Mouse (Mus musculus) MEL (cell line): ENCODE measurements around the gene Grip1. TPM values are rescaled to one million over a fixed set of nuclear protein-coding genes. Genes with fewer than 3 reads are reported as not detected.

Source experiments
- DNase-seq: peaks from one replicate; pipeline ENCODE4 v3.0.0; 2011; ENCODE audit warnings: low read depth, low spot score
- H3K27ac ChIP-seq: 2 replicates; pipeline ENCODE4 v1.5.1; 2012; ENCODE audit warnings: low read depth, mild to moderate bottlenecking, control low read depth, low read length, moderate library complexity; ENCODE audit not compliant: control insufficient read depth
- H3K27me3 ChIP-seq, 2 experiments: fragments of 150-350 bp in 1 of 2; sonication (generic) in 1 of 2; 2 replicates each; pipeline ENCODE4 v1.6.1; 2012; ENCODE audit warnings: low read length in 2 of 2, mild to moderate bottlenecking in 2 of 2, improper control_type of control experiment in 1 of 2, moderate library complexity in 1 of 2; ENCODE audit not compliant: insufficient read depth in 2 of 2, control insufficient read depth in 1 of 2
- H3K36me3 ChIP-seq, 2 experiments: 2 replicates each; pipeline ENCODE4 v1.6.1; 2012 to 2014; ENCODE audit warnings: low read length in 2 of 2, improper control_type of control experiment in 1 of 2, inconsistent platforms in 1 of 2, mild to moderate bottlenecking in 1 of 2; ENCODE audit not compliant: insufficient read depth in 2 of 2, control insufficient read depth in 1 of 2
- H3K4me1 ChIP-seq, 2 experiments: fragments of 150-350 bp in 1 of 2; sonication (generic) in 1 of 2; 2 replicates each; pipeline ENCODE4 v1.6.1; 2012; ENCODE audit warnings: low read length in 2 of 2, improper control_type of control experiment in 1 of 2, mild to moderate bottlenecking in 1 of 2; ENCODE audit not compliant: insufficient read depth in 2 of 2, control insufficient read depth in 1 of 2
- H3K4me3 ChIP-seq, 2 experiments: fragments of 150-350 bp in 1 of 2; sonication (generic) in 1 of 2; 2 replicates each; pipeline ENCODE4 v1.5.1; 2012; ENCODE audit warnings: low read depth in 2 of 2, low read length in 2 of 2, mild to moderate bottlenecking in 2 of 2, moderate library complexity in 2 of 2, control low read depth in 1 of 2, improper control_type of control experiment in 1 of 2; ENCODE audit not compliant: control insufficient read depth in 1 of 2, insufficient read depth in 1 of 2
- H3K79me2 ChIP-seq: 2 replicates; pipeline ENCODE4 v1.6.1; 2012; ENCODE audit warnings: mild to moderate bottlenecking, low read length, moderate library complexity; ENCODE audit not compliant: control insufficient read depth, poor library complexity, insufficient read depth
- H3K9ac ChIP-seq: 2 replicates; pipeline ENCODE4 v1.6.1; 2012; ENCODE audit warnings: low read depth, mild to moderate bottlenecking, control low read depth, low read length, moderate library complexity; ENCODE audit not compliant: control insufficient read depth, poor library complexity, severe bottlenecking
- H3K9me3 ChIP-seq: fragments of 150-350 bp; sonication (generic); replicated peaks from 2 replicates; pipeline ENCODE4 v1.6.1; 2012; ENCODE audit warnings: mild to moderate bottlenecking, low read length, improper control_type of control experiment, moderate library complexity; ENCODE audit not compliant: insufficient read depth
- BHLHE40 ChIP-seq: IDR thresholded peaks from 2 replicates; pipeline ENCODE4 v1.6.1; 2012; ENCODE audit warnings: low read depth, mild to moderate bottlenecking, inconsistent platforms, low read length, improper control_type of control experiment, borderline replicate concordance
- CHD2 ChIP-seq: IDR thresholded peaks from 2 replicates; pipeline ENCODE4 v1.6.1; 2011; ENCODE audit warnings: low read length, improper control_type of control experiment
- CTCF ChIP-seq, 3 experiments: IDR thresholded peaks in 2 of 3; conservative IDR thresholded peaks in 1 of 3; 2 replicates each; pipeline ENCODE4 v1.5.1; 2011 to 2012; ENCODE audit warnings: low read length in 3 of 3, low read depth in 2 of 3, mild to moderate bottlenecking in 2 of 3, improper control_type of control experiment in 1 of 3, inconsistent platforms in 1 of 3, mixed read lengths in 1 of 3, moderate library complexity in 1 of 3; ENCODE audit not compliant: control insufficient read depth in 1 of 3, insufficient read depth in 1 of 3, poor library complexity in 1 of 3, severe bottlenecking in 1 of 3
- EP300 ChIP-seq, 2 experiments: IDR thresholded peaks; 2 replicates each; pipeline ENCODE4 v1.6.1; 2011; ENCODE audit warnings: improper control_type of control experiment in 2 of 2, low read length in 2 of 2, low read depth in 1 of 2, mild to moderate bottlenecking in 1 of 2
- ETS1 ChIP-seq: IDR thresholded peaks from 2 replicates; pipeline ENCODE4 v1.6.1; 2012; ENCODE audit warnings: low read depth, mild to moderate bottlenecking, inconsistent platforms, low read length, improper control_type of control experiment, moderate library complexity
- GABPA ChIP-seq: IDR thresholded peaks from 2 replicates; pipeline ENCODE4 v1.6.1; 2012; ENCODE audit warnings: low read depth, mild to moderate bottlenecking, inconsistent platforms, low read length, improper control_type of control experiment, moderate library complexity
- GATA1 ChIP-seq: IDR thresholded peaks from 2 replicates; pipeline ENCODE4 v1.6.1; 2011; ENCODE audit warnings: low read depth, low read length, improper control_type of control experiment
- HCFC1 ChIP-seq: IDR thresholded peaks from 2 replicates; pipeline ENCODE4 v1.6.1; 2012; ENCODE audit warnings: low read depth, mild to moderate bottlenecking, inconsistent platforms, low read length, improper control_type of control experiment, moderate library complexity
- KAT2A ChIP-seq: conservative IDR thresholded peaks from 2 replicates; pipeline ENCODE4 v1.6.1; 2012; ENCODE audit warnings: low read depth, low read length, improper control_type of control experiment, inconsistent platforms
- MAFK ChIP-seq: IDR thresholded peaks from 2 replicates; pipeline ENCODE4 v1.6.1; 2011; ENCODE audit warnings: low read depth, mild to moderate bottlenecking, low read length, improper control_type of control experiment, borderline replicate concordance
- MAZ ChIP-seq: IDR thresholded peaks from 2 replicates; pipeline ENCODE4 v1.6.1; 2012; ENCODE audit warnings: low read depth, mild to moderate bottlenecking, inconsistent platforms, low read length, improper control_type of control experiment
- MEF2A ChIP-seq: IDR thresholded peaks from 2 replicates; pipeline ENCODE4 v1.6.1; 2014; ENCODE audit warnings: low read depth, mild to moderate bottlenecking, inconsistent platforms, low read length, improper control_type of control experiment; ENCODE audit not compliant: poor library complexity, insufficient replicate concordance, severe bottlenecking; ENCODE audit errors: extremely low read depth
- MYB ChIP-seq: IDR thresholded peaks from 2 replicates; pipeline ENCODE4 v1.6.1; 2011; ENCODE audit warnings: mild to moderate bottlenecking, low read depth, low read length, improper control_type of control experiment
- NELFE ChIP-seq: IDR thresholded peaks from 2 replicates; pipeline ENCODE4 v1.6.1; 2011; ENCODE audit warnings: low read depth, low read length, improper control_type of control experiment
- POLR2A ChIP-seq, 2 experiments: IDR thresholded peaks; 2 replicates each; pipeline ENCODE4 v1.6.1; 2011 to 2012; ENCODE audit warnings: low read length in 2 of 2, mild to moderate bottlenecking in 2 of 2, control low read depth in 1 of 2, improper control_type of control experiment in 1 of 2, low read depth in 1 of 2, moderate library complexity in 1 of 2; ENCODE audit not compliant: control insufficient read depth in 1 of 2, insufficient read depth in 1 of 2, poor library complexity in 1 of 2
- RAD21 ChIP-seq: IDR thresholded peaks from 2 replicates; pipeline ENCODE4 v1.6.1; 2011; ENCODE audit warnings: mild to moderate bottlenecking, low read depth, low read length, improper control_type of control experiment
- SIN3A ChIP-seq: IDR thresholded peaks from 2 replicates; pipeline ENCODE4 v1.6.1; 2012; ENCODE audit warnings: low read length, improper control_type of control experiment, inconsistent platforms
- TAL1 ChIP-seq: IDR thresholded peaks from 2 replicates; pipeline ENCODE4 v1.6.1; 2012; ENCODE audit warnings: mild to moderate bottlenecking, inconsistent platforms, low read length, moderate library complexity, mixed read lengths
- TCF12 ChIP-seq: IDR thresholded peaks from 2 replicates; pipeline ENCODE4 v1.6.1; 2014; ENCODE audit warnings: low read depth, mild to moderate bottlenecking, inconsistent platforms, low read length, improper control_type of control experiment, moderate library complexity
- USF1 ChIP-seq: IDR thresholded peaks from 2 replicates; pipeline ENCODE4 v1.6.1; 2014; ENCODE audit warnings: low read depth, mild to moderate bottlenecking, inconsistent platforms, low read length, improper control_type of control experiment, moderate library complexity
- USF2 ChIP-seq, 2 experiments: IDR thresholded peaks; 2 replicates each; pipeline ENCODE4 v1.6.1; 2011 to 2012; ENCODE audit warnings: improper control_type of control experiment in 2 of 2, low read length in 2 of 2, borderline replicate concordance in 1 of 2, inconsistent platforms in 1 of 2, low read depth in 1 of 2, mild to moderate bottlenecking in 1 of 2; ENCODE audit not compliant: insufficient read depth in 1 of 2
- ZC3H11A ChIP-seq: IDR thresholded peaks from 2 replicates; pipeline ENCODE4 v1.6.1; 2012; ENCODE audit warnings: low read depth, mild to moderate bottlenecking, inconsistent platforms, low read length, improper control_type of control experiment
- ZKSCAN1 ChIP-seq: IDR thresholded peaks from 2 replicates; pipeline ENCODE4 v1.6.1; 2012; ENCODE audit warnings: low read depth, mild to moderate bottlenecking, inconsistent platforms, low read length, improper control_type of control experiment, moderate library complexity
- ZMIZ1 ChIP-seq: IDR thresholded peaks from 2 replicates; pipeline ENCODE4 v1.6.1; 2012; ENCODE audit warnings: low read depth, mild to moderate bottlenecking, inconsistent platforms, low read length, improper control_type of control experiment, moderate library complexity
- polyA plus RNA-seq, 2 experiments: library from polyadenylated mRNA; stranded (reverse) in 1 of 2; unstranded in 1 of 2; fragments of >175 nt in 1 of 2; fragments of >200 nt in 1 of 2; gene quantifications; 2 replicates each; pipeline versions ENCODE4 v1.2.1 to v1.2.4; 2012; ENCODE audit warnings: low replicate concordance in 2 of 2, low read depth in 1 of 2; ENCODE audit not compliant: insufficient read length in 2 of 2, insufficient read depth in 1 of 2, missing spikeins in 1 of 2
- total RNA-seq: library from RNA; depleted of rRNA; stranded (reverse); fragments of 300-350 nt; gene quantifications from 2 replicates; pipeline ENCODE4 v1.2.3, GENCODE M21; 2012

Grip1 gene
- total and polyA plus RNA-seq, 3 experiments = 0.04 TPM; not detected in 2

GRCm38 (mm10) chr10:119804423-119804814 is 350.8 kb downstream of the Grip1 start:
- Histone ChIP-seq H3K4me3 (no peak overlapping the region), H3K36me3 (no peaks in the 10 kb centered on the region), H3K9me3 (no peaks in the 10 kb centered on the region), H3K4me1 (no peaks in the 10 kb centered on the region), H3K27ac (no peak overlapping the region), H3K27me3 (no peaks in the 10 kb centered on the region), H3K79me2 (no peaks in the 10 kb centered on the region), H3K9ac (no peak overlapping the region)
- no peak for DNase-seq
- TF ChIP-seq NELFE = no peak
- no peak for TF ChIP-seq ZKSCAN1
- no peak for TF ChIP-seq MEF2A
- TF ChIP-seq USF1 = no peak

GRCm38 (mm10) chr10:119805082-119805481 is 351.5 kb downstream of the Grip1 start:
- no peaks in the 10 kb centered on the region for H3K27me3 ChIP-seq
- no peak overlapping the region for H3K27ac ChIP-seq
- H3K4me1 ChIP-seq = no peaks in the 10 kb centered on the region
- no peaks in the 10 kb centered on the region for H3K9me3 ChIP-seq
- no peak overlapping the region for H3K9ac ChIP-seq
- H3K79me2 ChIP-seq = no peaks in the 10 kb centered on the region
- no peak overlapping the region for H3K4me3 ChIP-seq
- TF ChIP-seq TCF12 (no peak), POLR2A (IDR thresholded peaks at IDR 0.05; ENCODE audit: control insufficient read depth in 1 of 2, insufficient read depth in 1 of 2, low read depth in 1 of 2, low read length in 2 of 2, poor library complexity in 1 of 2) (no peak), MEF2A (no peak), HCFC1 (no peak), CTCF (IDR thresholded peaks at IDR 0.05 in 2 of 3, conservative IDR thresholded peaks at IDR 0.05 in 1 of 3; ENCODE audit: control insufficient read depth in 1 of 3, insufficient read depth in 1 of 3, low read depth in 2 of 3, low read length in 3 of 3, poor library complexity in 1 of 3, severe bottlenecking in 1 of 3) (no peak), MYB (no peak), EP300 (IDR thresholded peaks at IDR 0.05; ENCODE audit: low read depth in 1 of 2, low read length in 2 of 2) (no peak), KAT2A (no peak), MAFK (no peak), GABPA (no peak), ZMIZ1 (no peak), ZKSCAN1 (no peak), GATA1 (no peak)
- H3K36me3 ChIP-seq = no peaks in the 10 kb centered on the region
- no peak for DNase-seq

GRCm38 (mm10) chr10:119806151-119806550 is 352.5 kb downstream of the Grip1 start:
- no peaks in the 10 kb centered on the region for H3K4me1 ChIP-seq
- H3K36me3 ChIP-seq = no peaks in the 10 kb centered on the region
- no peak overlapping the region for H3K27ac ChIP-seq
- no peak for DNase-seq
- no peaks in the 10 kb centered on the region for H3K9me3 ChIP-seq
- H3K79me2 ChIP-seq = no peaks in the 10 kb centered on the region
- TF ChIP-seq MAZ = no peak
- no peak for TF ChIP-seq SIN3A
- no peak for TF ChIP-seq TAL1
- TF ChIP-seq CHD2 = no peak
- TF ChIP-seq GABPA = no peak
- TF ChIP-seq ZMIZ1 = no peak
- TF ChIP-seq BHLHE40 = no peak
- no peak for TF ChIP-seq USF2 (IDR thresholded peaks at IDR 0.05; ENCODE audit: borderline replicate concordance in 1 of 2, insufficient read depth in 1 of 2, low read depth in 1 of 2, low read length in 2 of 2)
- TF ChIP-seq ZKSCAN1 = no peak
- no peak for TF ChIP-seq ZC3H11A
- no peak for TF ChIP-seq ETS1
- no peak for TF ChIP-seq KAT2A
- TF ChIP-seq NELFE = no peak
- TF ChIP-seq MEF2A = no peak
- no peak for TF ChIP-seq RAD21
- TF ChIP-seq, all 39 proteins: peak for 0
- H3K9ac ChIP-seq = no peak overlapping the region
- no peaks in the 10 kb centered on the region for H3K27me3 ChIP-seq
- no peak overlapping the region for H3K4me3 ChIP-seq
